Mouse (Mus musculus): Measurements from ENCODE around the gene 4930502E18Rik. TPM values are rescaled to one million over a fixed set of nuclear protein-coding genes. Genes with fewer than 3 reads are reported as not detected.

The 4930502E18Rik gene
- total and polyA plus RNA-seq, 3 experiments, result 0.26 TPM; not detected in 2

- Histone ChIP-seq H3K27me3 (replicated peaks) (peaks cover 6% of the 10 kb centered on the region), H3K9ac (ENCODE audit: insufficient read depth, low read depth) (no peak overlapping the region), H3K36me3 (replicated peaks in 1 of 2; ENCODE audit: control insufficient read depth in 1 of 2, insufficient read depth in 1 of 2, low read length in 1 of 2) (no peaks in the 10 kb centered on the region), H3K4me3 (replicated peaks in 1 of 3; ENCODE audit: low read depth in 2 of 3, low read length in 2 of 3, poor library complexity in 1 of 3) (no peak overlapping the region), H3K4me2 (ENCODE audit: insufficient read depth, low read depth, poor library complexity, severe bottlenecking) (no peak overlapping the region), H3K79me2 (replicated peaks; ENCODE audit: control insufficient read depth, extremely low read depth, insufficient read depth, poor library complexity, severe bottlenecking) (no peaks in the 10 kb centered on the region), H3K27ac (ENCODE audit: insufficient read depth, low read depth) (no peak overlapping the region), H3K4me1 (ENCODE audit: control insufficient read depth in 1 of 2, insufficient read depth in 2 of 2) (no peaks in the 10 kb centered on the region), H3K9me3 (replicated peaks; ENCODE audit: low read length) (no peaks in the 10 kb centered on the region)
- in situ Hi-C loops (cut with MboI; ENCODE audit: low pct_ligation_motif_present, low pct_unique_long_range_greater_than_20kb, low sequenced_read_pairs) (no loop called here), dilution Hi-C loops (cut with MboI; ENCODE audit: extremely low pct_ligation_motif_present, extremely low pct_unique_long_range_greater_than_20kb, low sequenced_read_pairs) (no loop called here)
- DNase-seq (ENCODE audit: extremely low read depth), result no peak
- TF ChIP-seq PAX5 (IDR thresholded peaks at IDR 0.05; ENCODE audit: low read length), result no peak
- no peak for TF ChIP-seq IRF4 (IDR thresholded peaks at IDR 0.05; ENCODE audit: low read depth, low read length)
- no peak for TF ChIP-seq ZNF384 (IDR thresholded peaks at IDR 0.05; ENCODE audit: low read depth, low read length)
- no peak for TF ChIP-seq EP300 (IDR thresholded peaks at IDR 0.05; ENCODE audit: low read length)
- no peak for TF ChIP-seq ZKSCAN1 (IDR thresholded peaks at IDR 0.05; ENCODE audit: borderline replicate concordance, low read depth, low read length)
Measured at GRCm38 (mm10) chrX:53692065-53692464, 32.6 kb upstream of the 4930502E18Rik start.

GRCm38 (mm10) chrX:53693141-53693540 is 31.5 kb upstream of the 4930502E18Rik start:
- no peaks in the 10 kb centered on the region for H3K79me2 ChIP-seq (replicated peaks; ENCODE audit: control insufficient read depth, extremely low read depth, insufficient read depth, poor library complexity, severe bottlenecking)
- peaks cover 10% of the 10 kb centered on the region for H3K27me3 ChIP-seq (replicated peaks)
- DNase-seq (ENCODE audit: extremely low read depth), result no peak
- H3K36me3 ChIP-seq (replicated peaks in 1 of 2; ENCODE audit: control insufficient read depth in 1 of 2, insufficient read depth in 1 of 2, low read length in 1 of 2), result no peaks in the 10 kb centered on the region
- H3K4me2 ChIP-seq (ENCODE audit: insufficient read depth, low read depth, poor library complexity, severe bottlenecking), result no peak overlapping the region
- no peaks in the 10 kb centered on the region for H3K9me3 ChIP-seq (replicated peaks; ENCODE audit: low read length)
- dilution Hi-C loops (cut with MboI; ENCODE audit: extremely low pct_ligation_motif_present, extremely low pct_unique_long_range_greater_than_20kb, low sequenced_read_pairs), result no loop called here
- in situ Hi-C loops (cut with MboI; ENCODE audit: low pct_ligation_motif_present, low pct_unique_long_range_greater_than_20kb, low sequenced_read_pairs), result no loop called here
- TF ChIP-seq POLR2AphosphoS2 (IDR thresholded peaks at IDR 0.05; ENCODE audit: low read depth, low read length), result no peak
- no peak for TF ChIP-seq MAX (IDR thresholded peaks at IDR 0.05; ENCODE audit: low read length)
- TF ChIP-seq MAFK (IDR thresholded peaks at IDR 0.05; ENCODE audit: insufficient replicate concordance, low read length), result no peak
- no peak overlapping the region for H3K27ac ChIP-seq (ENCODE audit: insufficient read depth, low read depth)
- H3K4me3 ChIP-seq (replicated peaks in 1 of 3; ENCODE audit: low read depth in 2 of 3, low read length in 2 of 3, poor library complexity in 1 of 3), result no peak overlapping the region
- no peaks in the 10 kb centered on the region for H3K4me1 ChIP-seq (ENCODE audit: control insufficient read depth in 1 of 2, insufficient read depth in 2 of 2)
- no peak overlapping the region for H3K9ac ChIP-seq (ENCODE audit: insufficient read depth, low read depth)

GRCm38 (mm10) chrX:53694008-53694777 is 30.4 kb upstream of the 4930502E18Rik start:
- no peaks in the 10 kb centered on the region for H3K9me3 ChIP-seq (replicated peaks; ENCODE audit: low read length)
- H3K9ac ChIP-seq (ENCODE audit: insufficient read depth, low read depth), result no peak overlapping the region
- in situ Hi-C loops (cut with MboI; ENCODE audit: low pct_ligation_motif_present, low pct_unique_long_range_greater_than_20kb, low sequenced_read_pairs) (no loop called here), dilution Hi-C loops (cut with MboI; ENCODE audit: extremely low pct_ligation_motif_present, extremely low pct_unique_long_range_greater_than_20kb, low sequenced_read_pairs) (no loop called here)
- no peak overlapping the region for H3K4me3 ChIP-seq (replicated peaks in 1 of 3; ENCODE audit: low read depth in 2 of 3, low read length in 2 of 3, poor library complexity in 1 of 3)
- H3K36me3 ChIP-seq (replicated peaks in 1 of 2; ENCODE audit: control insufficient read depth in 1 of 2, insufficient read depth in 1 of 2, low read length in 1 of 2), result no peaks in the 10 kb centered on the region
- H3K27me3 ChIP-seq (replicated peaks), result peaks cover 15% of the 10 kb centered on the region
- TF ChIP-seq GABPA (IDR thresholded peaks at IDR 0.05; ENCODE audit: insufficient replicate concordance, low read depth, low read length), result no peak
- no peak for TF ChIP-seq NRF1 (IDR thresholded peaks at IDR 0.05; ENCODE audit: low read depth, low read length)
- TF ChIP-seq USF2 (conservative IDR thresholded peaks at IDR 0.05; ENCODE audit: low read depth, low read length), result no peak
- TF ChIP-seq ZMIZ1 (IDR thresholded peaks at IDR 0.05; ENCODE audit: low read depth, low read length), result no peak
- no peak for TF ChIP-seq JUN (IDR thresholded peaks at IDR 0.05; ENCODE audit: insufficient read depth, low read depth, low read length)
- no peak for TF ChIP-seq MAX (IDR thresholded peaks at IDR 0.05; ENCODE audit: low read length)
- TF ChIP-seq MAFK (IDR thresholded peaks at IDR 0.05; ENCODE audit: insufficient replicate concordance, low read length), result no peak
- no peak for TF ChIP-seq ELF1 (IDR thresholded peaks at IDR 0.05; ENCODE audit: low read depth, low read length)
- TF ChIP-seq CHD1 (IDR thresholded peaks at IDR 0.05; ENCODE audit: low read depth, low read length), result no peak
- no peak for TF ChIP-seq POLR2A (IDR thresholded peaks at IDR 0.05; ENCODE audit: low read depth, low read length)
- no peak for TF ChIP-seq TCF12 (IDR thresholded peaks at IDR 0.05; ENCODE audit: low read depth, low read length)
- TF ChIP-seq USF1 (IDR thresholded peaks at IDR 0.05; ENCODE audit: low read depth, low read length), result no peak
- TF ChIP-seq MEF2A (IDR thresholded peaks at IDR 0.05; ENCODE audit: borderline replicate concordance, low read depth, low read length), result no peak
- TF ChIP-seq SIN3A (IDR thresholded peaks at IDR 0.05; ENCODE audit: low read length), result no peak
- TF ChIP-seq KAT2A (IDR thresholded peaks at IDR 0.05; ENCODE audit: insufficient replicate concordance, low read length), result no peak
- no peak for TF ChIP-seq MAZ (IDR thresholded peaks at IDR 0.05; ENCODE audit: low read depth, low read length)
- TF ChIP-seq ETS1 (conservative IDR thresholded peaks at IDR 0.05; ENCODE audit: low read depth, low read length), result no peak
- no peak for TF ChIP-seq SMC3 (IDR thresholded peaks at IDR 0.05; ENCODE audit: low read depth, low read length)
- no peak for TF ChIP-seq RCOR1 (conservative IDR thresholded peaks at IDR 0.05; ENCODE audit: low read depth, low read length)
- H3K27ac ChIP-seq (ENCODE audit: insufficient read depth, low read depth), result no peak overlapping the region
- H3K79me2 ChIP-seq (replicated peaks; ENCODE audit: control insufficient read depth, extremely low read depth, insufficient read depth, poor library complexity, severe bottlenecking), result no peaks in the 10 kb centered on the region
- H3K4me1 ChIP-seq (ENCODE audit: control insufficient read depth in 1 of 2, insufficient read depth in 2 of 2), result no peaks in the 10 kb centered on the region
- DNase-seq (ENCODE audit: extremely low read depth), result no peak
- H3K4me2 ChIP-seq (ENCODE audit: insufficient read depth, low read depth, poor library complexity, severe bottlenecking), result no peak overlapping the region

Data from CH12.LX (cell line).